Mouse (Mus musculus) heart, embryonic 14.5 days (tissue): ENCODE measurements around the gene Mfap3l. TPM values are rescaled to one million over a fixed set of nuclear protein-coding genes. Genes with fewer than 3 reads are reported as not detected.

ENCODE experiments used
- ATAC-seq: fragments of 200-750 bp; cut with Nextera tagmentation; 2 replicates; pipeline ENCODE4 v1.8.0; 2017; ENCODE audit warnings: low read depth, moderate TSS enrichment; ENCODE audit not compliant: insufficient number of reproducible peaks, insufficient read depth, low FRiP score
- H3K27ac ChIP-seq, 2 experiments: fragments of 200-500 bp in 1 of 2; fragments of 300-500 bp in 1 of 2; sonication (generic) in 1 of 2; replicated peaks in 1 of 2; 2 replicates each; pipeline ENCODE4 v1.5.1; 2012 to 2014; ENCODE audit warnings: low read depth in 2 of 2, low read length in 2 of 2, control low read depth in 1 of 2, mild to moderate bottlenecking in 1 of 2, mixed read lengths in 1 of 2; ENCODE audit not compliant: control insufficient read depth in 1 of 2, insufficient read depth in 1 of 2
- H3K27me3 ChIP-seq: fragments of 300-500 bp; sonication (generic); 2 replicates; pipeline ENCODE4 v1.6.1; 2014; ENCODE audit warnings: mild to moderate bottlenecking, low read length, control low read depth; ENCODE audit not compliant: control insufficient read depth, insufficient read depth
- H3K36me3 ChIP-seq: fragments of 300-500 bp; sonication (generic); 2 replicates; pipeline ENCODE4 v1.6.1; 2014; ENCODE audit warnings: mild to moderate bottlenecking, control low read depth, low read length, mixed read lengths; ENCODE audit not compliant: control insufficient read depth, insufficient read depth
- H3K4me1 ChIP-seq, 2 experiments: fragments of 200-500 bp in 1 of 2; fragments of 300-500 bp in 1 of 2; sonication (generic) in 1 of 2; 2 replicates each; pipeline ENCODE4 v1.6.1; 2012 to 2014; ENCODE audit warnings: low read length in 2 of 2, control low read depth in 1 of 2, mixed read lengths in 1 of 2; ENCODE audit not compliant: control insufficient read depth in 2 of 2, insufficient read depth in 2 of 2
- H3K4me2 ChIP-seq: fragments of 300-500 bp; sonication (generic); 2 replicates; pipeline ENCODE4 v1.6.1; 2014; ENCODE audit warnings: mild to moderate bottlenecking, low read length
- H3K4me3 ChIP-seq, 2 experiments: fragments of 200-500 bp in 1 of 2; fragments of 300-500 bp in 1 of 2; sonication (generic) in 1 of 2; 2 replicates each; pipeline ENCODE4 v1.5.1; 2012 to 2014; ENCODE audit warnings: low read length in 2 of 2, mild to moderate bottlenecking in 2 of 2, control low read depth in 1 of 2, low read depth in 1 of 2, moderate library complexity in 1 of 2; ENCODE audit not compliant: control insufficient read depth in 1 of 2, insufficient read depth in 1 of 2
- H3K9ac ChIP-seq: fragments of 300-500 bp; sonication (generic); 2 replicates; pipeline ENCODE4 v1.6.1; 2014; ENCODE audit warnings: mild to moderate bottlenecking, low read length
- H3K9me3 ChIP-seq: fragments of 300-500 bp; sonication (generic); 2 replicates; pipeline ENCODE4 v1.6.1; 2016; ENCODE audit warnings: low read length, control low read depth; ENCODE audit not compliant: control insufficient read depth
- whole genome bisulfite sequencing: fragments of 180-500 bp; shearing (Covaris S2); extraction: QIAGEN DNeasy Blood & Tissue Kit; methylation state at CpG from one replicate; pipeline ENCODE4 v1.1.7; 2014; 5-methylcytosine and 5-hydroxymethylcytosine counted together
- polyA plus RNA-seq: library from polyadenylated mRNA; unstranded; fragments of >200 nt; fragmentation: Nextera tagmentation; extraction: Ambion mirVana; gene quantifications from 2 replicates; pipeline ENCODE4 v1.2.1, GENCODE M21; 2014

Mfap3l gene
- polyA plus RNA-seq, 1 experiment from 2014 or later: 0.80 TPM

GRCm38 (mm10) chr8:60622056-60622455, 10.6 kb upstream of the Mfap3l start:
- 85% methylated on average over 12 of the region's 12 CpGs for WGBS
- Histone ChIP-seq H3K4me3 (no peak overlapping the region), H3K9ac (no peak overlapping the region), H3K9me3 (no peaks in the 10 kb centered on the region), H3K4me2 (no peak overlapping the region), H3K4me1 (no peaks in the 10 kb centered on the region), H3K36me3 (no peaks in the 10 kb centered on the region), H3K27ac (no peak overlapping the region), H3K27me3 (no peaks in the 10 kb centered on the region)
- ATAC-seq: no peak

GRCm38 (mm10) chr8:60623438-60623837, 9.2 kb upstream of the Mfap3l start:
- no peak for ATAC-seq
- H3K4me3 ChIP-seq: no peak overlapping the region
- no peak overlapping the region for H3K27ac ChIP-seq
- H3K9me3 ChIP-seq: no peaks in the 10 kb centered on the region
- no peak overlapping the region for H3K4me2 ChIP-seq
- H3K36me3 ChIP-seq: no peaks in the 10 kb centered on the region
- H3K27me3 ChIP-seq: no peaks in the 10 kb centered on the region
- no peaks in the 10 kb centered on the region for H3K4me1 ChIP-seq
- WGBS: 67% methylated on average over 1 of the region's 1 CpGs
- no peak overlapping the region for H3K9ac ChIP-seq

GRCm38 (mm10) chr8:60624722-60625121, 7.9 kb upstream of the Mfap3l start:
- Histone ChIP-seq H3K9ac (no peak overlapping the region), H3K27me3 (peaks cover 7% of the 10 kb centered on the region; the same call in 1 of the 2 replicates), H3K36me3 (no peaks in the 10 kb centered on the region), H3K9me3 (no peaks in the 10 kb centered on the region), H3K4me1 (no peaks in the 10 kb centered on the region), H3K4me2 (no peak overlapping the region), H3K4me3 (no peak overlapping the region), H3K27ac (no peak overlapping the region)
- WGBS: 74% methylated on average over 7 of the region's 7 CpGs
- ATAC-seq: no peak

GRCm38 (mm10) chr8:60627937-60628336, 4.7 kb upstream of the Mfap3l start:
- H3K27ac ChIP-seq: no peak overlapping the region
- no peak overlapping the region for H3K4me3 ChIP-seq
- ATAC-seq: no peak

GRCm38 (mm10) chr8:60629059-60629458, 3.6 kb upstream of the Mfap3l start:
- WGBS: 77% methylated on average over 4 of the region's 4 CpGs
- Histone ChIP-seq H3K27me3 (peaks cover 16% of the 10 kb centered on the region; the same call in 1 of the 2 replicates), H3K36me3 (no peaks in the 10 kb centered on the region), H3K27ac (no peak overlapping the region), H3K4me1 (peaks cover 4 to 11% of the 10 kb centered on the region in 2 experiments), H3K9me3 (no peaks in the 10 kb centered on the region), H3K4me3 (no peak overlapping the region), H3K4me2 (no peak overlapping the region), H3K9ac (no peak overlapping the region)
- no peak for ATAC-seq

More at GRCm38 (mm10) chr8:60627937-60628336, 4.7 kb upstream of the Mfap3l start:
- Histone ChIP-seq H3K36me3 (no peaks in the 10 kb centered on the region), H3K4me2 (no peak overlapping the region), H3K4me1 (peaks cover 4 to 6% of the 10 kb centered on the region in 2 experiments), H3K9ac (no peak overlapping the region), H3K27me3 (peaks cover 16% of the 10 kb centered on the region; the same call in 1 of the 2 replicates), H3K9me3 (no peaks in the 10 kb centered on the region)
- WGBS: 63% methylated on average over 3 of the region's 3 CpGs

- Histone ChIP-seq H3K27me3 (peaks cover 16% of the 10 kb centered on the region), H3K9ac (no peak overlapping the region), H3K4me2 (peak overlapping the region; percentile 100), H3K36me3 (no peaks in the 10 kb centered on the region), H3K4me3 (peak overlapping the region; percentile 33 to 70), H3K4me1 (peaks cover 4 to 11% of the 10 kb centered on the region in 2 experiments), H3K9me3 (no peaks in the 10 kb centered on the region), H3K27ac (no peak overlapping the region)
- under 1% methylated on average over 13 of the region's 13 CpGs for WGBS
- ATAC-seq: no peak; the same call in 1 of the 2 replicates
Observed at GRCm38 (mm10) chr8:60631504-60631934, 1.1 kb upstream of the Mfap3l start.

- Histone ChIP-seq H3K4me3 (peak overlapping the region; percentile 70 to 72), H3K27ac (no peak overlapping the region), H3K4me2 (peak overlapping the region; percentile 100), H3K9me3 (no peaks in the 10 kb centered on the region), H3K9ac (peak overlapping the region; percentile 77), H3K36me3 (no peaks in the 10 kb centered on the region), H3K27me3 (peaks cover 16% of the 10 kb centered on the region), H3K4me1 (peaks cover 4 to 11% of the 10 kb centered on the region in 2 experiments)
- WGBS: under 1% methylated on average over 53 of the region's 56 CpGs
- peak; percentile 63 for ATAC-seq
Observed at GRCm38 (mm10) chr8:60632933-60633655, 467 bp downstream of the Mfap3l start.
